Mouse (Mus musculus) forebrain, postnatal 0 days (tissue): ENCODE data around the gene Xlr3a. TPM values are rescaled to one million over a fixed set of nuclear protein-coding genes. Genes with fewer than 3 reads are reported as not detected.
A peak's percentile ranks its signal among the peaks of the same experiment; 100 is the strongest.

Experiments used
- ATAC-seq: fragments of 200-750 bp; cut with Nextera tagmentation; 2 replicates; pipeline ENCODE4 v1.8.0; 2017; ENCODE audit warnings: mild to moderate bottlenecking, moderate library complexity
- DNase-seq: peaks from one replicate; pipeline ENCODE4 v3.0.0-alpha.2; 2015
- H3K27ac ChIP-seq: fragments of 300-500 bp; sonication (generic); 2 replicates; pipeline ENCODE4 v1.5.1; 2014; ENCODE audit warnings: low read depth, mild to moderate bottlenecking, antibody characterized with exemption, low read length, moderate library complexity, mixed read lengths
- H3K27me3 ChIP-seq: fragments of 300-500 bp; sonication (generic); 2 replicates; pipeline ENCODE4 v1.6.1; 2014; ENCODE audit warnings: mild to moderate bottlenecking, low read length, mixed read lengths; ENCODE audit not compliant: insufficient read depth
- H3K36me3 ChIP-seq: fragments of 300-500 bp; sonication (generic); 2 replicates; pipeline ENCODE4 v1.6.1; 2014; ENCODE audit warnings: mild to moderate bottlenecking, moderate library complexity; ENCODE audit not compliant: insufficient read depth
- H3K4me1 ChIP-seq: fragments of 300-500 bp; sonication (generic); 2 replicates; pipeline ENCODE4 v1.6.1; 2014; ENCODE audit warnings: antibody characterized with exemption; ENCODE audit not compliant: insufficient read depth
- H3K4me2 ChIP-seq: fragments of 300-500 bp; sonication (generic); 2 replicates; pipeline ENCODE4 v1.6.1; 2014; ENCODE audit warnings: low read depth, mild to moderate bottlenecking, moderate library complexity
- H3K4me3 ChIP-seq: fragments of 300-500 bp; sonication (generic); 2 replicates; pipeline ENCODE4 v1.5.1; 2014; ENCODE audit warnings: low read depth, low read length, mixed read lengths
- H3K9ac ChIP-seq: fragments of 300-500 bp; sonication (generic); 2 replicates; pipeline ENCODE4 v1.6.1; 2014; ENCODE audit warnings: mild to moderate bottlenecking
- H3K9me3 ChIP-seq: fragments of 300-500 bp; sonication (generic); 2 replicates; pipeline ENCODE4 v1.6.1; 2016; ENCODE audit warnings: low read length
- CTCF ChIP-seq: sonication (generic); IDR thresholded peaks from 2 replicates; pipeline ENCODE4 v1.5.1; 2016; ENCODE audit warnings: antibody characterized with exemption, control low read depth, low read depth
- WGBS: fragments of 180-500 bp; shearing (Covaris S2); extraction: QIAGEN DNeasy Blood & Tissue Kit; methylation state at CpG from one replicate; pipeline ENCODE4 v1.1.7; 2014; 5-methylcytosine and 5-hydroxymethylcytosine counted together
- polyA plus RNA-seq: library from polyadenylated mRNA; unstranded; fragments of >200 nt; fragmentation: Nextera tagmentation; extraction: Ambion mirVana; gene quantifications from 2 replicates; pipeline ENCODE4 v1.2.1, GENCODE M21; 2015
- total RNA-seq: library from RNA; depleted of rRNA; stranded (reverse); fragments of >200 nt; gene quantifications from 2 replicates; pipeline ENCODE4 v1.2.3, GENCODE M21; 2014

The Xlr3a gene
- total and polyA plus RNA-seq, 2 experiments from 2014 or later, result 1.9 to 2.7 TPM

GRCm38 (mm10) chrX:73064415-73064793 lies 32.5 kb downstream of the Xlr3a start, which contains the start of gene Pnma3:
TSS of gene Pnma3 (plus strand) at chrX:73064787.
- Histone ChIP-seq H3K9ac (peak within 1 kb of the TSS; percentile 51), H3K4me3 (peak within 1 kb of the TSS; percentile 37), H3K4me2 (peak within 1 kb of the TSS; percentile 55), H3K36me3 (no peaks in the 10 kb centered on the region), H3K27me3 (no peaks in the 10 kb centered on the region), H3K4me1 (no peaks in the 10 kb centered on the region), H3K9me3 (no peaks in the 10 kb centered on the region), H3K27ac (no peak within 1 kb of the TSS)
- WGBS, result 47% methylated on average over 7 of the region's 7 CpGs
- ATAC-seq (no peak), DNase-seq (no peak)
- TF ChIP-seq CTCF, result no peak

GRCm38 (mm10) chrX:73063512-73064414 lies 33.1 kb downstream of the Xlr3a start:
- H3K9ac ChIP-seq, result peak overlapping the region; percentile 51
- H3K27me3 ChIP-seq, result no peaks in the 10 kb centered on the region
- no peaks in the 10 kb centered on the region for H3K4me1 ChIP-seq
- 40% methylated on average over 24 of the region's 24 CpGs for WGBS
- peak; percentile 65 for DNase-seq
- H3K27ac ChIP-seq, result no peak overlapping the region
- no peaks in the 10 kb centered on the region for H3K9me3 ChIP-seq
- ATAC-seq, result peak; percentile 96
- no peak for TF ChIP-seq CTCF
- peak overlapping the region; percentile 37 for H3K4me3 ChIP-seq
- H3K36me3 ChIP-seq, result no peaks in the 10 kb centered on the region
- H3K4me2 ChIP-seq, result peak overlapping the region; percentile 55

- Histone ChIP-seq H3K4me2 (no peak overlapping the region), H3K27me3 (no peaks in the 10 kb centered on the region), H3K9ac (no peak overlapping the region), H3K4me1 (no peaks in the 10 kb centered on the region), H3K27ac (no peak overlapping the region), H3K4me3 (no peak overlapping the region), H3K36me3 (no peaks in the 10 kb centered on the region), H3K9me3 (no peaks in the 10 kb centered on the region)
- WGBS, result 53% methylated on average over 5 of the region's 5 CpGs
- ATAC-seq (no peak), DNase-seq (no peak)
- TF ChIP-seq CTCF, result no peak
Measured at GRCm38 (mm10) chrX:73062323-73062722, 34.6 kb downstream of the Xlr3a start.

GRCm38 (mm10) chrX:73061528-73061927 lies 35.4 kb downstream of the Xlr3a start:
- Histone ChIP-seq H3K4me2 (no peak overlapping the region), H3K4me1 (no peaks in the 10 kb centered on the region), H3K36me3 (no peaks in the 10 kb centered on the region), H3K4me3 (no peak overlapping the region), H3K9ac (no peak overlapping the region), H3K27me3 (no peaks in the 10 kb centered on the region), H3K27ac (no peak overlapping the region), H3K9me3 (no peaks in the 10 kb centered on the region)
- ATAC-seq, result no peak
- 88% methylated on average over 1 of the region's 1 CpGs for WGBS
- no peak for TF ChIP-seq CTCF
- no peak for DNase-seq

- H3K27ac ChIP-seq, result 0 out of 2 replicates have a peak overlapping the region, but pooled peaks have one; percentile 21
- no peaks in the 10 kb centered on the region for H3K27me3 ChIP-seq
- TF ChIP-seq CTCF, result peak; percentile 92
- 20% methylated on average over 14 of the region's 14 CpGs for WGBS
- no peak overlapping the region for H3K9ac ChIP-seq
- DNase-seq, result peak; percentile 95
- H3K4me1 ChIP-seq, result no peaks in the 10 kb centered on the region
- 0 out of 2 replicates have a peak overlapping the region, but pooled peaks have one; percentile 15 for H3K4me2 ChIP-seq
- H3K4me3 ChIP-seq, result no peak overlapping the region
- H3K36me3 ChIP-seq, result no peaks in the 10 kb centered on the region
- no peaks in the 10 kb centered on the region for H3K9me3 ChIP-seq
- peak; percentile 99 for ATAC-seq
Measured at GRCm38 (mm10) chrX:73053860-73054563, 42.9 kb downstream of the Xlr3a start.

GRCm38 (mm10) chrX:73039666-73040065 lies 57.2 kb downstream of the Xlr3a start:
- H3K4me2 ChIP-seq, result no peak overlapping the region
- no peaks in the 10 kb centered on the region for H3K27me3 ChIP-seq
- H3K4me3 ChIP-seq, result no peak overlapping the region
- no peaks in the 10 kb centered on the region for H3K9me3 ChIP-seq
- no peaks in the 10 kb centered on the region for H3K36me3 ChIP-seq
- 84% methylated on average over 12 of the region's 12 CpGs for WGBS
- TF ChIP-seq CTCF, result no peak
- H3K9ac ChIP-seq, result no peak overlapping the region
- ATAC-seq (no peak), DNase-seq (no peak)
- no peak overlapping the region for H3K27ac ChIP-seq
- no peaks in the 10 kb centered on the region for H3K4me1 ChIP-seq

- 80% methylated on average over 8 of the region's 8 CpGs for WGBS
- ATAC-seq (no peak), DNase-seq (no peak)
- no peak for TF ChIP-seq CTCF
- Histone ChIP-seq H3K9me3 (no peaks in the 10 kb centered on the region), H3K4me2 (no peak overlapping the region), H3K27ac (no peak overlapping the region), H3K9ac (no peak overlapping the region), H3K36me3 (no peaks in the 10 kb centered on the region), H3K4me3 (no peak overlapping the region), H3K27me3 (no peaks in the 10 kb centered on the region), H3K4me1 (no peaks in the 10 kb centered on the region)
Measured at GRCm38 (mm10) chrX:73038831-73039230, 58.1 kb downstream of the Xlr3a start.
